Mouse (Mus musculus): ENCODE results near the gene Zfp322a. TPM values are rescaled to one million over a fixed set of nuclear protein-coding genes. Genes with fewer than 3 reads are reported as not detected.
"Not testable (repeated sequence)": the region's sequence is repeated elsewhere in the genome, so short reads cannot be mapped to it uniquely, and the experiment has no call there.

The Zfp322a gene
- total RNA-seq, 2 experiments from 2014 or later = 19.4 to 21.2 TPM

- DNase-seq = no peak
Measured at GRCm38 (mm10) chr13:23317305-23317889, 51.6 kb downstream of the Zfp322a start.

GRCm38 (mm10) chr13:23312909-23313669 lies 55.9 kb downstream of the Zfp322a start:
- DNase-seq = no peak

- no peak for DNase-seq
Measured at GRCm38 (mm10) chr13:23310036-23310435, 59.0 kb downstream of the Zfp322a start.

GRCm38 (mm10) chr13:23309495-23310011 lies 59.5 kb downstream of the Zfp322a start:
- no peak for DNase-seq

GRCm38 (mm10) chr13:23308639-23309307 lies 60.2 kb downstream of the Zfp322a start:
- DNase-seq = not testable (repeated sequence)

GRCm38 (mm10) chr13:23307069-23307814 lies 61.8 kb downstream of the Zfp322a start:
- no peak for DNase-seq

GRCm38 (mm10) chr13:23306707-23307068 lies 62.3 kb downstream of the Zfp322a start:
- DNase-seq = no peak

Other genes starting within 250 kb of the Zfp322a start
- not detected for gene Vmn1r218, start 236.1 kb downstream of the Zfp322a start, total RNA-seq (2021)
- not detected for gene Vmn1r219, start 209.9 kb downstream of the Zfp322a start, total RNA-seq (2021)
- not detected for gene Vmn1r220, start 181.2 kb downstream of the Zfp322a start, total RNA-seq (2021)
- not detected for gene Vmn1r221, start 155.1 kb downstream of the Zfp322a start, total RNA-seq (2021)
- not detected for gene Vmn1r222, start 133.3 kb downstream of the Zfp322a start, total RNA-seq (2021)
- not detected for gene Vmn1r223, start 122.1 kb downstream of the Zfp322a start, total RNA-seq (2021)
- 1 to 10 TPM; 6.9 to 8.3 TPM for gene Abt1, start 54.7 kb upstream of the Zfp322a start, total RNA-seq (2021)
- gene Btn1a1, start 96.7 kb upstream of the Zfp322a start, total RNA-seq (2021) = not detected
- not detected for gene Btn2a2, start 119.6 kb upstream of the Zfp322a start, total RNA-seq (2021)
- 100 to 1,000 TPM; 443 to 473 TPM for gene Hist1h4h, start 161.8 kb upstream of the Zfp322a start, total RNA-seq (2021)
- 10 to 100 TPM; 49.7 to 55.2 TPM for gene Hist1h2af, start 164.7 kb upstream of the Zfp322a start, total RNA-seq (2021)
- 10 to 100 TPM; 13.9 to 17.7 TPM for gene Hist1h3g, start 166.2 kb upstream of the Zfp322a start, total RNA-seq (2021)
- 1 to 10 TPM; 4.2 to 4.7 TPM for gene Hist1h2bh, start 174.2 kb upstream of the Zfp322a start, total RNA-seq (2021)
- gene Hist1h3f, start 174.8 kb upstream of the Zfp322a start, total RNA-seq (2021) = 10 to 100 TPM; 23.4 to 24.4 TPM
- gene Hist1h4f, start 182.4 kb upstream of the Zfp322a start, total RNA-seq (2021) = 100 to 1,000 TPM; 112 to 118 TPM
- 1 to 10 TPM; 4.5 to 4.9 TPM for gene Hist1h1d, start 184.1 kb upstream of the Zfp322a start, total RNA-seq (2021)
- gene Hist1h3e, start 193.2 kb upstream of the Zfp322a start, total RNA-seq (2021) = 10 to 100 TPM; 56.1 to 72.9 TPM
- gene Hist1h2ae, start 202.0 kb upstream of the Zfp322a start, total RNA-seq (2021) = 1 to 10 TPM; 9.2 to 9.6 TPM
- 100 to 1,000 TPM; 105 to 116 TPM for gene Hist1h2bg, start 202.2 kb upstream of the Zfp322a start, total RNA-seq (2021)
- gene Hist1h2bf, start 205.0 kb upstream of the Zfp322a start, total RNA-seq (2021) = 10 to 100 TPM; 34.6 to 44.5 TPM
- gene Hist1h2ad, start 205.2 kb upstream of the Zfp322a start, total RNA-seq (2021) = 10 to 100 TPM in 1 of 2 experiments, 1 to 10 TPM in 1; 8.1 to 13.6 TPM
- 1 to 10 TPM; 7.4 TPM for gene Hist1h3d, start 206.6 kb upstream of the Zfp322a start, total RNA-seq (2021)
- 100 to 1,000 TPM; 159 to 164 TPM for gene Hist1h4d, start 212.4 kb upstream of the Zfp322a start, total RNA-seq (2021)